Mouse (Mus musculus) hindbrain, embryonic 14.5 days (tissue): Measurements from ENCODE around the gene Kif16b. TPM values are rescaled to one million over a fixed set of nuclear protein-coding genes. Genes with fewer than 3 reads are reported as not detected.

ENCODE experiments used
- ATAC-seq: fragments of 200-750 bp; cut with Nextera tagmentation; 2 replicates; pipeline ENCODE4 v1.8.0; 2017; ENCODE audit warnings: moderate number of reproducible peaks, mild to moderate bottlenecking, moderate TSS enrichment, moderate library complexity; ENCODE audit not compliant: low FRiP score
- DNase-seq: peaks from one replicate; pipeline ENCODE4 v3.0.0-alpha.2; 2015; ENCODE audit warnings: low spot score
- H3K27ac ChIP-seq: fragments of 300-500 bp; sonication (generic); 2 replicates; pipeline ENCODE4 v1.5.1; 2014; ENCODE audit warnings: mild to moderate bottlenecking, moderate library complexity
- H3K27me3 ChIP-seq: fragments of 300-500 bp; sonication (generic); 2 replicates; pipeline ENCODE4 v1.6.1; 2014; ENCODE audit warnings: mild to moderate bottlenecking, low read length, mixed read lengths; ENCODE audit not compliant: control insufficient read depth, insufficient read depth
- H3K36me3 ChIP-seq: fragments of 300-500 bp; sonication (generic); replicated peaks from 2 replicates; pipeline ENCODE4 v1.6.1; 2014; ENCODE audit not compliant: control insufficient read depth, insufficient read depth
- H3K4me1 ChIP-seq: fragments of 300-500 bp; sonication (generic); replicated peaks from 2 replicates; pipeline ENCODE4 v1.6.1; 2014; ENCODE audit warnings: antibody characterized with exemption, low read length, mixed read lengths; ENCODE audit not compliant: control insufficient read depth, insufficient read depth
- H3K4me2 ChIP-seq: fragments of 300-500 bp; sonication (generic); replicated peaks from 2 replicates; pipeline ENCODE4 v1.6.1; 2014; ENCODE audit warnings: mild to moderate bottlenecking, moderate library complexity
- H3K4me3 ChIP-seq: fragments of 300-500 bp; sonication (generic); replicated peaks from 2 replicates; pipeline ENCODE4 v1.5.1; 2014; ENCODE audit warnings: mild to moderate bottlenecking, low read length
- H3K9ac ChIP-seq: fragments of 300-500 bp; sonication (generic); 2 replicates; pipeline ENCODE4 v1.6.1; 2014
- H3K9me3 ChIP-seq: fragments of 300-500 bp; sonication (generic); 2 replicates; pipeline ENCODE4 v1.6.1; 2016; ENCODE audit warnings: low read length; ENCODE audit not compliant: control insufficient read depth
- WGBS: fragments of 180-500 bp; shearing (Covaris S2); extraction: QIAGEN DNeasy Blood & Tissue Kit; methylation state at CpG from one replicate; pipeline ENCODE4 v1.1.7; 2014; 5-methylcytosine and 5-hydroxymethylcytosine counted together
- polyA plus RNA-seq: library from polyadenylated mRNA; unstranded; fragments of >200 nt; fragmentation: Nextera tagmentation; extraction: Ambion mirVana; gene quantifications from 2 replicates; pipeline ENCODE4 v1.2.1, GENCODE M21; 2014

The Kif16b gene
- 3.5 and 4.5 TPM in 2 replicates for polyA plus RNA-seq

DNA sequence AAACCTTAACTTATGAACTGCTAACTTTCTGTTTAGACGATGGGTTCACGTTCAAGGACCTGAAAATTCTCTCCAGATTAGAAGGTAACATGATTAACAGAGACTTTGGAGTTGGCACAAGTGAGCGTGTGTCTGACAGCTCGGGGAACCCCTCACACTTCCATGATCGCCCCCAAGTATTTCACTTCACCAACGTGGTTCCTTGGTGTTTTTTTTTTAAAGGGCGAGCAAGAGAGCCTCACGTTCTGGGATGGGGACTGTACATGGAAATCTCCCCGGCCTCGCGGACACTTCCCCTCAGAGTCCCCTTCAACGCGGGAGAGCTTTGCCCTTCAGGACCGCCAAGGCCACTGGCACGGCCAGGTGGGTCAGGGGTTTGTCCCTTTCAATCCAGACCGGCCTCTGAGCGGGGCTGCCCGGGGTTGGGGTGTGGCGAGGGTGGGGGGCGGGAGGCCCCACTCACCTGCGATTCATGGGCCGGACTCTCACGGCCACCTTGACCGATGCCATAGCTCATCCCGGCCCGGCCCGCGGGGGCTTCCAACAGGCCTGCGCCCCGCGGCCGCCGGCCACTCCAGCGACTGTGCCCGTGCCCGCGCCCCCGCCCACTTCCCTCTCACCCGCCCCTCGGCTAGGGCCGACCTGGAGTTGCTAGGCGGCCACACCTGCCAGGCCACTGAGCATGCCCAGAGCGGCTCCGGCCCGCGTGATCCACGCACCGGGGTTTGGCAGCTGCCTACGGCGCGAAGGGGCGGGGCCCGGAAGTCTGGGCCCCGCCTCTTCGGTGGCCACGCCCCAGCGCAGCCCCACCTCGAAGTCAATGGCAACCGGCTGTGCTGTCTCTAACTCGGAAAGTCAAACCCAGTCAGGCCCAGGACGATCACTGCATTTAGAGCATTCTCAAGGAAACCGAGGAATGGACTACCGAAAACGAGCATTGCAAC, at the start of gene Kif16b:
Kif16b (minus strand) TSS at position 670 of the 944 bp plus-strand sequence.
- under 1% methylated on average over 63 of the region's 64 CpGs for WGBS
- H3K36me3 ChIP-seq, result no peaks in the 10 kb centered on the region
- peak; percentile 84 for DNase-seq
- peak within 1 kb of the TSS; percentile 77 for H3K4me2 ChIP-seq
- peak within 1 kb of the TSS; percentile 77 for H3K27ac ChIP-seq
- H3K4me1 ChIP-seq, result peaks cover 11% of the 10 kb centered on the region
- peak within 1 kb of the TSS; percentile 82 for H3K4me3 ChIP-seq
- peak; percentile 94 for ATAC-seq
- peak within 1 kb of the TSS; percentile 86 for H3K9ac ChIP-seq
- H3K27me3 ChIP-seq, result no peaks in the 10 kb centered on the region
- H3K9me3 ChIP-seq, result no peaks in the 10 kb centered on the region

DNA sequence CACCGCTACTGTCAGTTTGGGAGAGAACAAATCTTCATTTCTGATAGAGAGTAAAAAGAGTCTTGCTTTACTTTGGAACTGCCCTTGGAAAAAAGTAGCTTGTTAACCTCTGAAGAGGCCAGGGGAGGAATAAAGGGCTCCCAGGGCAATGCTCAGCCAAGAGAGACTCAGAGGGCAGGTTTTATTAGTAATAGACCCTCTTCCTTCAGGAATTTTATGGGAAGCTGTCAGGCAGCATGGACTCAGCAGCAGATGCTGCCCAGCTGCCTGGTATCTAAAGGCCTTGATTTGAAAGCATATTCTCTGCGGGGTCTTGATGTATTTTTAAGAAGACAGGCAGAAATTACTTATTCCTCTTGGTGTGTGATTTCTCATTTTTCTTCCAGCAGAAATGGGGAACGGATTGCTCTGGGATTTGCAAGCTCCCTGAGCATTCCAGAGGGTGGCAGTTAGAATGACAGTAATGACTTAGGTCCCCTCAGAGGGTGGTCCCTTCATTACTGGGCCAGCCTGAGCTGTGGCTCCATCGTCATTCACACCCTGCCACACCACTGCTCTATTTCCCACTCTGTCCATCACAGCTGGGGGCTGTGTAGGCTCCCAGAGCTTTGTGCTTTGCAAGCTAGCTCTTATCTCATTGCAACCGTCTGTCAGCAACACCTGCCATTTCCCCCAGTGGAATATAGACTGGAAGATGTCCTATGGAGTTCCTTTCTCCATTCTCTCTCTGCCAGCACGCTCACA, 39.7 kb upstream of the Kif16b start:
- Histone ChIP-seq H3K9me3 (no peaks in the 10 kb centered on the region), H3K27me3 (no peaks in the 10 kb centered on the region), H3K36me3 (no peaks in the 10 kb centered on the region), H3K27ac (peak overlapping the region; percentile 47; the same call in 1 of the 2 replicates), H3K4me1 (no peaks in the 10 kb centered on the region), H3K4me3 (no peak overlapping the region), H3K9ac (no peak overlapping the region), H3K4me2 (no peak overlapping the region)
- ATAC-seq (peak; percentile 77; the same call in 1 of the 2 replicates), DNase-seq (peak; percentile 36)
- WGBS, result 43% methylated on average over 6 of the region's 6 CpGs

- 80% methylated on average over 4 of the region's 4 CpGs for WGBS
- H3K9me3 ChIP-seq, result no peaks in the 10 kb centered on the region
- H3K9ac ChIP-seq, result no peak overlapping the region
- no peaks in the 10 kb centered on the region for H3K4me1 ChIP-seq
- no peaks in the 10 kb centered on the region for H3K27me3 ChIP-seq
- peak overlapping the region; percentile 47; the same call in 1 of the 2 replicates for H3K27ac ChIP-seq
- no peaks in the 10 kb centered on the region for H3K36me3 ChIP-seq
- no peak overlapping the region for H3K4me3 ChIP-seq
- H3K4me2 ChIP-seq, result no peak overlapping the region
- DNase-seq, result no peak
- no peak for ATAC-seq
These were observed 29.1 kb upstream of the Kif16b start for GRCm38 (mm10) chr2:142930445-142930844.

DNA sequence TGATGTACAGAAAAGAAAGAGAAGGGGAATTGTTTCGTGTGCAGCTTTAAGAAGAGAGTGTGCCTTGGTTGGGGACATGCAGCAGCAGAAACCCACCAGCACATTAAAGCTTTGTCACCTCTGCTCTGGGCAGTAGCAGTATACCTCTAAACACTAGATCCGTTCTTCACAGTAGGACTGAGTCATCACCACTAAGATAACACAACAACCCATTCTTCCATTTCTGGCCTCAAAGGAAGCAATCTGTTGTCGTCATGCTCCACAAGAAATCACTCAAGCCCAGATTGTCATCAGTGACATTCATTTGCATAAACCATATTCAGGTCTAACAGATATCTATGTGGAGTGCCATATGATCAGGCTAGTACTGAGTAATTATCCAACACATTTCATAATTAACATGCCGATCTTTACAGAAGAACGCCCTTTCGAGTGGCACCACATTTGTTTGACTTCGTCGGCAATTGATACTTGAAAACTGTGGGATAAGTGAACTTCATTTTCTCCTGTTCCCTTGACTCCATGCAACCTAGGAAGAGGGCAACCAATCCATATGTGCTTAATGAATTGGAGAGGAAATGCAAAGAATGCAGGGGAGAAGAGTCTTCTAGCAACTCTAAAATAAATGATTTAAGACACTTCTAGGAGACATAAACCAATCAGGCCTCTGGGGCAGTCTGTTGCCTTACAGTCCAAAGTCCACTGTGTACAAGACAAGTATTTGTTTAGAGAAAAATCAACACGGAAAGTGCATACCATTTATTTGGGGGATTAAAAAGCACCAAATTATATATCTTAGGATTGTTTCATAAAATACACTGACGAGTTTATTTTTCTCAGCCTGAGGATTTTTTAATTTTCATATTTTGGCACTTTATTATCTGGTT, 28.1 kb upstream of the Kif16b start:
- Histone ChIP-seq H3K9me3 (no peaks in the 10 kb centered on the region), H3K4me1 (no peaks in the 10 kb centered on the region), H3K27ac (peak overlapping the region; percentile 47; the same call in 1 of the 2 replicates), H3K36me3 (no peaks in the 10 kb centered on the region), H3K27me3 (no peaks in the 10 kb centered on the region), H3K4me2 (no peak overlapping the region), H3K9ac (no peak overlapping the region), H3K4me3 (no peak overlapping the region)
- 68% methylated on average over 10 of the region's 10 CpGs for WGBS
- DNase-seq (no peak), ATAC-seq (no peak)

GRCm38 (mm10) chr2:142910808-142911388, 9.6 kb upstream of the Kif16b start:
- no peak overlapping the region for H3K4me2 ChIP-seq
- no peak for DNase-seq

GRCm38 (mm10) chr2:142909213-142909612, 7.9 kb upstream of the Kif16b start:
- no peak for DNase-seq
- Histone ChIP-seq H3K36me3 (no peaks in the 10 kb centered on the region), H3K4me3 (no peak overlapping the region), H3K4me2 (no peak overlapping the region), H3K4me1 (no peaks in the 10 kb centered on the region), H3K9me3 (no peaks in the 10 kb centered on the region), H3K27me3 (no peaks in the 10 kb centered on the region), H3K9ac (no peak overlapping the region), H3K27ac (no peak overlapping the region)
- 74% methylated on average over 3 of the region's 3 CpGs for WGBS
- no peak for ATAC-seq

More at GRCm38 (mm10) chr2:142910808-142911388, 9.6 kb upstream of the Kif16b start:
- Histone ChIP-seq H3K27me3 (no peaks in the 10 kb centered on the region), H3K9me3 (no peaks in the 10 kb centered on the region), H3K4me3 (no peak overlapping the region), H3K9ac (no peak overlapping the region), H3K27ac (no peak overlapping the region), H3K36me3 (no peaks in the 10 kb centered on the region), H3K4me1 (no peaks in the 10 kb centered on the region)
- 67% methylated on average over 3 of the region's 3 CpGs for WGBS
- ATAC-seq, result no peak

GRCm38 (mm10) chr2:142907056-142907455, 5.7 kb upstream of the Kif16b start:
- H3K27ac ChIP-seq, result no peak overlapping the region
- peaks cover 3% of the 10 kb centered on the region; the same call in 1 of the 2 replicates for H3K4me1 ChIP-seq
- 92% methylated on average over 4 of the region's 4 CpGs for WGBS
- H3K36me3 ChIP-seq, result no peaks in the 10 kb centered on the region
- ATAC-seq (no peak), DNase-seq (no peak)
- H3K9me3 ChIP-seq, result no peaks in the 10 kb centered on the region
- H3K4me3 ChIP-seq, result no peak overlapping the region
- no peaks in the 10 kb centered on the region for H3K27me3 ChIP-seq
- H3K9ac ChIP-seq, result no peak overlapping the region
- H3K4me2 ChIP-seq, result no peak overlapping the region
